Comparison of ENCODE assay signal across 9 mouse cellular contexts in genomic region chr11:104233101-104233500, GRCm38 (mm10). TPM values are rescaled to one million over a fixed set of nuclear protein-coding genes. Genes with fewer than 3 reads are reported as not detected.
DNase-seq lines count a peak whose midpoint lies in the region; ATAC-seq and TF ChIP-seq lines count a peak whose summit lies in the region.
"Had no signal": no experiment of that assay in that cellular context is flagged by ENCODE, and none has a peak within 500 bp of the region (broad histone marks: within the 10 kb centered on the region; RNA-seq: fewer than 3 reads in every experiment).

No protein-coding gene starts in this region.

- peak overlapping the region; percentile 69; the same call in 1 of the 2 replicates for H3K4me3 ChIP-seq in heart, embryonic 10.5 days
- H3K4me3 ChIP-seq in E14TG2a.4 (replicated peaks; ENCODE audit: low read length): peak overlapping the region; percentile 88
- H3K4me3 ChIP-seq in forebrain, embryonic 13.5 days: peak overlapping the region; percentile 63
- peak overlapping the region; percentile 59 for H3K4me3 ChIP-seq in midbrain, embryonic 11.5 days (ENCODE audit: low read depth, low read length)

- peaks cover 32% of the 10 kb centered on the region for H3K4me1 ChIP-seq in heart, embryonic 10.5 days
- H3K4me1 ChIP-seq in E14TG2a.4 (replicated peaks; ENCODE audit: low read depth, low read length): peaks cover 44% of the 10 kb centered on the region
- peaks cover 59% of the 10 kb centered on the region for H3K4me1 ChIP-seq in forebrain, embryonic 13.5 days
- peaks cover 22% of the 10 kb centered on the region for H3K4me1 ChIP-seq in midbrain, embryonic 11.5 days (ENCODE audit: control insufficient read depth, insufficient read depth, low read length)

- peaks cover 77% of the 10 kb centered on the region for H3K27me3 ChIP-seq in heart, embryonic 10.5 days (ENCODE audit: insufficient read depth, poor library complexity, severe bottlenecking)
- H3K27me3 ChIP-seq in E14TG2a.4 (ENCODE audit: insufficient read depth, low read length): peaks cover 61% of the 10 kb centered on the region
- peaks cover 54% of the 10 kb centered on the region for H3K27me3 ChIP-seq in forebrain, embryonic 13.5 days
- H3K27me3 ChIP-seq in midbrain, embryonic 11.5 days (ENCODE audit: control insufficient read depth, insufficient read depth, low read length): peaks cover 48% of the 10 kb centered on the region

- peak overlapping the region; percentile 85 for H3K9ac ChIP-seq in forebrain, embryonic 13.5 days
- H3K9ac ChIP-seq in midbrain, embryonic 11.5 days (ENCODE audit: low read length): peak overlapping the region; percentile 69

- H3K36me3 ChIP-seq in heart, embryonic 10.5 days: no peaks in the 10 kb centered on the region
- no peaks in the 10 kb centered on the region for H3K36me3 ChIP-seq in E14TG2a.4 (ENCODE audit: insufficient read depth, low read length)
- no peaks in the 10 kb centered on the region for H3K36me3 ChIP-seq in forebrain, embryonic 13.5 days (ENCODE audit: poor library complexity, severe bottlenecking)
- no peaks in the 10 kb centered on the region for H3K36me3 ChIP-seq in midbrain, embryonic 11.5 days (ENCODE audit: control insufficient read depth, insufficient read depth, low read length)

- no peak for TF ChIP-seq CTCF in E14TG2a.4 (conservative IDR thresholded peaks at IDR 0.05; ENCODE audit: low read length)

- no peak for ATAC-seq in forebrain, embryonic 13.5 days
- no peak for ATAC-seq in midbrain, embryonic 11.5 days (ENCODE audit: low FRiP score)

- WGBS in heart, embryonic 10.5 days: 3% methylated on average over 10 of the region's 10 CpGs
- 0% methylated on average over 9 of the region's 10 CpGs for WGBS in forebrain, embryonic 13.5 days
- WGBS in midbrain, embryonic 11.5 days: under 1% methylated on average over 10 of the region's 10 CpGs

- H3K4me2 ChIP-seq in forebrain, embryonic 13.5 days: peak overlapping the region; percentile 96
- H3K4me2 ChIP-seq in midbrain, embryonic 11.5 days: peak overlapping the region; percentile 93

- no peaks in the 10 kb centered on the region for H3K9me3 ChIP-seq in heart, embryonic 10.5 days
- H3K9me3 ChIP-seq in E14TG2a.4 (ENCODE audit: low read length): no peaks in the 10 kb centered on the region
- no peaks in the 10 kb centered on the region for H3K9me3 ChIP-seq in forebrain, embryonic 13.5 days (replicated peaks)
- H3K9me3 ChIP-seq in midbrain, embryonic 11.5 days (ENCODE audit: control insufficient read depth, low read length): no peaks in the 10 kb centered on the region

- DNase-seq in heart, embryonic 10.5 days (ENCODE audit: low spot score): no peak
- no peak for DNase-seq in heart, postnatal 36 days
- DNase-seq in midbrain, embryonic 11.5 days (ENCODE audit: low spot score, missing footprints): no peak
- DNase-seq in adrenal gland, postnatal 14 days: no peak
- no peak for DNase-seq in urinary bladder, adult 18-20 months (ENCODE audit: low spot score in 2 of 2)
- no peak for DNase-seq in gastrocnemius, postnatal 10 days

- intact Hi-C loops in heart, postnatal 36 days (cut with DNase I): loop anchor here (5.0 kb wide), 1 partner anchor 229 kb away; no protein-coding TSS in a partner anchor

- H3K27ac ChIP-seq in heart, embryonic 10.5 days: no peak overlapping the region
- peak overlapping the region; percentile 83 for H3K27ac ChIP-seq in forebrain, embryonic 13.5 days
- H3K27ac ChIP-seq in midbrain, embryonic 11.5 days (ENCODE audit: low read depth, low read length): no peak overlapping the region

RNA-seq across cellular contexts. Expression of gene Mapt, which starts 1.9 kb away (rescaled TPM):
- 0.92 and 1.4 TPM in 2 replicates for polyA plus RNA-seq in heart, embryonic 10.5 days (2016; fragmentation: Nextera tagmentation; extraction: Ambion mirVana)
- total RNA-seq in heart, postnatal 36 days (2021): 10 to 100 TPM; 79.5 to 92.6 TPM
- polyA plus RNA-seq in forebrain, embryonic 13.5 days (2015; fragmentation: Nextera tagmentation; extraction: Ambion mirVana): 277 and 315 TPM in 2 replicates
- polyA plus RNA-seq in midbrain, embryonic 11.5 days (2014; fragmentation: Nextera tagmentation; extraction: Ambion mirVana): 70.9 and 71.6 TPM in 2 replicates
- total RNA-seq in adrenal gland, postnatal 14 days (2021): 72.8 and 74.8 TPM in 2 replicates
- 10 to 100 TPM; 54.8 to 62.2 TPM for total RNA-seq in gastrocnemius, postnatal 10 days (2021)

RNA-seq across cellular contexts. Expression of gene Sppl2c, which starts 47.0 kb away (rescaled TPM):
- polyA plus RNA-seq in heart, embryonic 10.5 days (2016; fragmentation: Nextera tagmentation; extraction: Ambion mirVana): not detected in 2 replicates
- not detected for total RNA-seq in heart, postnatal 36 days (2021)
- polyA plus RNA-seq in forebrain, embryonic 13.5 days (2015; fragmentation: Nextera tagmentation; extraction: Ambion mirVana): not detected in 2 replicates
- not detected in 2 replicates for polyA plus RNA-seq in midbrain, embryonic 11.5 days (2014; fragmentation: Nextera tagmentation; extraction: Ambion mirVana)
- total RNA-seq in adrenal gland, postnatal 14 days (2021): not detected in 2 replicates
- total RNA-seq in gastrocnemius, postnatal 10 days (2021): not detected
- total RNA-seq: gastrocnemius, adult 8-10 months had no signal
